Mouse (Mus musculus) embryonic fibroblast, embryonic 13.5 days (primary cell): ENCODE results near the gene Gm42417.

Experiments
- CTCF ChIP-seq: IDR thresholded peaks from 2 replicates; pipeline ENCODE4 v1.5.1; 2011; ENCODE audit warnings: mild to moderate bottlenecking, control low read depth, low read length, moderate library complexity, borderline replicate concordance; ENCODE audit not compliant: insufficient read depth
- POLR2A ChIP-seq: IDR thresholded peaks from 2 replicates; pipeline ENCODE4 v1.6.1; 2011; ENCODE audit warnings: low read depth, mild to moderate bottlenecking, control low read depth, low read length, moderate library complexity

DNA sequence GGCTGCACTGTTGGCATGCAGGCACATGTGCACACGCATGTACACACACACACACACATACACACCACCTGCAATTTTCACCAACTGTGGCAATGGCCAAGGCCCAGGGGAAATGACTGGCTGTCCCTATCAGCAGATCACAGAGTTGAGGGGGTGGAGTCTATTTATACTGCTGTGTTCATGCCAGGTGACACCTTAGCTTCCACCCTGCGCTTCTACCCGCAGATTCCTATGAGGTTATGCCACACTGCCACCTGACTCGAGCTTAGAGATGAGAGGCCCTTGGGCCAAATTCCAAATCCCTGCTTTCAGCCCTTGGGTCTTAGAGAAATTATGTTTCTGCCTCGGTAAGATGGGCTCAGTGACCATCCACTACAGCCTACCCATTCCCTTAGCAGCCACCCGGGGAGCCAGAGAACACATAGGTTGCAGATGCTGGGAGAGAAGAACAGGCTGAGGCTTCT is 4.6 kb downstream of the Gm42417 start:
- TF ChIP-seq POLR2A (no peak), CTCF (no peak)
